Mouse (Mus musculus): ENCODE data around the gene Gtf2ird1. TPM values are rescaled to one million over a fixed set of nuclear protein-coding genes. Genes with fewer than 3 reads are reported as not detected.

Gene Gtf2ird1
- polyA plus RNA-seq, 1 experiment from 2014 or later: 120 TPM

GRCm38 (mm10) chr5:134330082-134330481 is 126.4 kb downstream of the Gtf2ird1 start:
- H3K36me3 ChIP-seq: no peaks in the 10 kb centered on the region
- H3K27me3 ChIP-seq: no peaks in the 10 kb centered on the region
- no peak overlapping the region for H3K27ac ChIP-seq (replicated peaks)
- H3K4me3 ChIP-seq: no peak overlapping the region
- no peak for ATAC-seq (ENCODE audit: low FRiP score, low read depth)
- no peak overlapping the region for H3K4me2 ChIP-seq (replicated peaks)
- WGBS: 86% methylated on average over 2 of the region's 2 CpGs
- H3K9ac ChIP-seq (replicated peaks): no peak overlapping the region
- peaks cover 2% of the 10 kb centered on the region; the same call in 1 of the 2 replicates for H3K4me1 ChIP-seq
- no peaks in the 10 kb centered on the region for H3K9me3 ChIP-seq

GRCm38 (mm10) chr5:134329311-134329710 is 127.2 kb downstream of the Gtf2ird1 start:
- no peak overlapping the region for H3K4me2 ChIP-seq (replicated peaks)
- no peak for ATAC-seq (ENCODE audit: low FRiP score, low read depth)
- whole genome bisulfite sequencing: 41% methylated on average over 4 of the region's 4 CpGs
- H3K27ac ChIP-seq (replicated peaks): no peak overlapping the region
- no peaks in the 10 kb centered on the region for H3K36me3 ChIP-seq
- no peak overlapping the region for H3K9ac ChIP-seq (replicated peaks)
- no peaks in the 10 kb centered on the region for H3K27me3 ChIP-seq
- H3K9me3 ChIP-seq: no peaks in the 10 kb centered on the region
- no peak overlapping the region for H3K4me3 ChIP-seq
- H3K4me1 ChIP-seq: peaks cover 2% of the 10 kb centered on the region; the same call in 1 of the 2 replicates

- Histone ChIP-seq H3K4me2 (replicated peaks) (no peak overlapping the region), H3K36me3 (no peaks in the 10 kb centered on the region), H3K27ac (replicated peaks) (no peak overlapping the region), H3K27me3 (no peaks in the 10 kb centered on the region), H3K9me3 (no peaks in the 10 kb centered on the region), H3K9ac (replicated peaks) (no peak overlapping the region), H3K4me3 (no peak overlapping the region), H3K4me1 (peaks cover 2% of the 10 kb centered on the region; the same call in 1 of the 2 replicates)
- no peak for ATAC-seq (ENCODE audit: low FRiP score, low read depth)
- 91% methylated on average over 6 of the region's 6 CpGs for whole genome bisulfite sequencing
Measured at GRCm38 (mm10) chr5:134328482-134329001, 128.0 kb downstream of the Gtf2ird1 start.

GRCm38 (mm10) chr5:134325856-134326566 is 130.5 kb downstream of the Gtf2ird1 start:
- ATAC-seq (ENCODE audit: low FRiP score, low read depth): no peak
- H3K4me1 ChIP-seq: peaks cover 2% of the 10 kb centered on the region; the same call in 1 of the 2 replicates
- no peak overlapping the region for H3K4me2 ChIP-seq (replicated peaks)
- 80% methylated on average over 13 of the region's 13 CpGs for WGBS
- 0 out of 2 replicates have a peak overlapping the region, but pooled peaks have one; percentile 15 for H3K27ac ChIP-seq (replicated peaks)
- no peaks in the 10 kb centered on the region for H3K27me3 ChIP-seq
- H3K4me3 ChIP-seq: no peak overlapping the region
- no peak overlapping the region for H3K9ac ChIP-seq (replicated peaks)
- H3K9me3 ChIP-seq: no peaks in the 10 kb centered on the region
- H3K36me3 ChIP-seq: no peaks in the 10 kb centered on the region

GRCm38 (mm10) chr5:134323869-134324268 is 132.6 kb downstream of the Gtf2ird1 start:
- Histone ChIP-seq H3K36me3 (no peaks in the 10 kb centered on the region), H3K4me1 (no peaks in the 10 kb centered on the region), H3K4me2 (replicated peaks) (no peak overlapping the region), H3K27ac (replicated peaks) (no peak overlapping the region), H3K27me3 (no peaks in the 10 kb centered on the region), H3K9me3 (no peaks in the 10 kb centered on the region), H3K9ac (replicated peaks) (no peak overlapping the region), H3K4me3 (no peak overlapping the region)
- no peak for ATAC-seq (ENCODE audit: low FRiP score, low read depth)
- WGBS: 46% methylated on average over 2 of the region's 2 CpGs

GRCm38 (mm10) chr5:134323311-134323710 is 133.2 kb downstream of the Gtf2ird1 start:
- H3K9me3 ChIP-seq: no peaks in the 10 kb centered on the region
- no peak overlapping the region for H3K27ac ChIP-seq (replicated peaks)
- no peak for ATAC-seq (ENCODE audit: low FRiP score, low read depth)
- H3K36me3 ChIP-seq: no peaks in the 10 kb centered on the region
- no peak overlapping the region for H3K9ac ChIP-seq (replicated peaks)
- H3K4me2 ChIP-seq (replicated peaks): no peak overlapping the region
- H3K4me1 ChIP-seq: no peaks in the 10 kb centered on the region
- WGBS: 94% methylated on average over 13 of the region's 13 CpGs
- no peak overlapping the region for H3K4me3 ChIP-seq
- H3K27me3 ChIP-seq: no peaks in the 10 kb centered on the region

GRCm38 (mm10) chr5:134322355-134322754 is 134.2 kb downstream of the Gtf2ird1 start:
- Histone ChIP-seq H3K9me3 (no peaks in the 10 kb centered on the region), H3K36me3 (no peaks in the 10 kb centered on the region), H3K4me1 (no peaks in the 10 kb centered on the region), H3K4me3 (no peak overlapping the region), H3K9ac (replicated peaks) (no peak overlapping the region), H3K4me2 (replicated peaks) (no peak overlapping the region), H3K27ac (replicated peaks) (no peak overlapping the region), H3K27me3 (no peaks in the 10 kb centered on the region)
- ATAC-seq (ENCODE audit: low FRiP score, low read depth): no peak
- 86% methylated on average over 13 of the region's 13 CpGs for WGBS

GRCm38 (mm10) chr5:134321699-134322098 is 134.8 kb downstream of the Gtf2ird1 start:
- ATAC-seq (ENCODE audit: low FRiP score, low read depth): no peak
- H3K4me1 ChIP-seq: peaks cover 4% of the 10 kb centered on the region
- 80% methylated on average over 7 of the region's 7 CpGs for WGBS

GRCm38 (mm10) chr5:134318903-134319302 is 137.6 kb downstream of the Gtf2ird1 start:
- Histone ChIP-seq H3K4me1 (peaks cover 15% of the 10 kb centered on the region), H3K9ac (replicated peaks) (no peak overlapping the region), H3K9me3 (no peaks in the 10 kb centered on the region), H3K36me3 (no peaks in the 10 kb centered on the region), H3K27me3 (no peaks in the 10 kb centered on the region), H3K27ac (replicated peaks) (no peak overlapping the region), H3K4me3 (no peak overlapping the region), H3K4me2 (replicated peaks) (no peak overlapping the region)
- 84% methylated on average over 6 of the region's 6 CpGs for WGBS
- no peak for ATAC-seq (ENCODE audit: low FRiP score, low read depth)

More at GRCm38 (mm10) chr5:134321699-134322098, 134.8 kb downstream of the Gtf2ird1 start:
- Histone ChIP-seq H3K9ac (replicated peaks) (no peak overlapping the region), H3K9me3 (no peaks in the 10 kb centered on the region), H3K36me3 (no peaks in the 10 kb centered on the region), H3K27me3 (no peaks in the 10 kb centered on the region), H3K4me2 (replicated peaks) (no peak overlapping the region), H3K4me3 (no peak overlapping the region), H3K27ac (replicated peaks) (no peak overlapping the region)

- no peak overlapping the region for H3K9ac ChIP-seq (replicated peaks)
- ATAC-seq (ENCODE audit: low FRiP score, low read depth): no peak
- no peaks in the 10 kb centered on the region for H3K9me3 ChIP-seq
- no peaks in the 10 kb centered on the region for H3K27me3 ChIP-seq
- no peak overlapping the region for H3K4me2 ChIP-seq (replicated peaks)
- peaks cover 20% of the 10 kb centered on the region for H3K4me1 ChIP-seq
- WGBS: 47% methylated on average over 7 of the region's 7 CpGs
- no peak overlapping the region for H3K4me3 ChIP-seq
- H3K27ac ChIP-seq (replicated peaks): peak overlapping the region; percentile 100
- H3K36me3 ChIP-seq: no peaks in the 10 kb centered on the region
Measured at GRCm38 (mm10) chr5:134316721-134317120, 139.8 kb downstream of the Gtf2ird1 start.

- under 1% methylated on average over 25 of the region's 25 CpGs for WGBS
- Histone ChIP-seq H3K27ac (replicated peaks) (peak overlapping the region; percentile 100), H3K27me3 (no peaks in the 10 kb centered on the region), H3K9me3 (no peaks in the 10 kb centered on the region), H3K36me3 (peaks cover 8% of the 10 kb centered on the region), H3K9ac (replicated peaks) (peak overlapping the region; percentile 51), H3K4me1 (peaks cover 26% of the 10 kb centered on the region), H3K4me2 (replicated peaks) (peak overlapping the region; percentile 61), H3K4me3 (peak overlapping the region; percentile 47)
- no peak for ATAC-seq (ENCODE audit: low FRiP score, low read depth)
Measured at GRCm38 (mm10) chr5:134315623-134316350, 140.7 kb downstream of the Gtf2ird1 start.

Data from midbrain, embryonic 12.5 days (tissue).